Mouse (Mus musculus) spleen, postnatal 14 days (tissue): ENCODE results near the gene Tmigd3.

Experiments used
- DNase-seq, 2 experiments: peaks; one replicate each; pipeline ENCODE4 v3.0.0; 2021 to 2022; ENCODE audit warnings: low spot score in 2 of 2

Tmigd3 gene

DNA sequence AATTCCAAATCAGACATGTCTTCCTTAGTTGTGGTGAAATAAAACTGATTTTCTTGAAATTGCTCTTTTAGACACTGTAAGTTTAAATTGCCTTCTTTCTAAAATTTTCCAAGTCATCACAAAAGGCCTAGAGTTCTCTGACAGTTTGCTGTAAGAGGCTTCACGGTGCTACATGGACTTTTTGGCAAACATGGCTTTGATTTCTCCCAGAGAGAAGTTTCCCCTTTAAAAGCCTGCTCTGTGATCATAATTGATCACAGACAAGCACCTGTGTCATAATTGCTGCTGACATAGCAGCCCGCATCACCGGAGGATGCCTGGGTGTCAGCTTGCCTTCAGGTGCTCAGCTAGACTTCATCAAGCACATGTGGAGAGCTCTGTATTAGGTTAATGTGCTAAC, at the start of gene Tmigd3, which contains the start of gene Adora3:
Gene Tmigd3, plus strand, starts transcription at position 346 of the 400 bp plus-strand sequence.
Gene Adora3, plus strand, starts transcription at position 301 of the 400 bp plus-strand sequence.
- no peak for DNase-seq

GRCm38 (mm10) chr3:105821504-105821903, 49.2 kb upstream of the Tmigd3 start:
- DNase-seq, result no peak

- DNase-seq, result no peak
These were observed 47.1 kb upstream of the Tmigd3 start for GRCm38 (mm10) chr3:105823609-105824008.

DNA sequence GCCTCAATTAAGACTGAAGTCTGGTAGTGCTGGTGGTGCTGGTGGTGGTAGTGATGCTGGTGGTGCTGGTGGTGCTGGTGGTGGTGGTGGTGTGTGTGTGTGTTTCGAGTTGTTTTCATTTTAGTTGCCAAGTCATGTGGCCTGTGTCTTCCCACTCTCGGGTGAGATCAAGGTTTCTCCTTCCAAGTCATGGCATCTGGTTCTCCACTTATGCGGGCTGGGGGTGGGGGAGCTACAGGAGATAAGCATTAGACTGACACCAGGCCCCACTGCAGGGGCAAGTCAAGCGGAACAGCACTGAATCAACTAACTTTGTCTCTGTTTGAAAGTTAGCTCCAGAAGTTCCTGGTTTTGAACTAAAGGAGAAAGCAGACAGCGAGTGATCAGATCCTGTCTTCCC, 46.6 kb upstream of the Tmigd3 start:
- DNase-seq, result no peak

DNA sequence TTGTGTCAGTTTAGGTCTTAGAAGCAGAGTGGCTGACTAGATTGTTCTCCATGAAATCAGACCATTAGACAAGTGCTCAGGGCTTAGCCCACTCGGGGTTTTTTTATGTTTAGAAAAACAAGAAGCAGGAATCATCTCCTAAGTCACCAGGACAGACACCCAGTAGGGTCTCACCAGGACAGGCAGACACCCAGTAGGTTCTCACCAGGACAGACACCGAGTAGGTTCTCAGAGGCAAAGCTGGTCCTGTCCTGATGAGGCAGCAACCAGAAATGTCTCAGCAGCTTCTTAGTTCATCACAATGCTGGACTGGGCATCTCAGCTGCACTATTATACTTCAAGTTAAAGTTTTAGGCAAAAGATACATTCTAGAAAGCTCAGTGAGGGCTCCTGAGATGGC, 46.0 kb upstream of the Tmigd3 start:
- DNase-seq, result no peak

DNA sequence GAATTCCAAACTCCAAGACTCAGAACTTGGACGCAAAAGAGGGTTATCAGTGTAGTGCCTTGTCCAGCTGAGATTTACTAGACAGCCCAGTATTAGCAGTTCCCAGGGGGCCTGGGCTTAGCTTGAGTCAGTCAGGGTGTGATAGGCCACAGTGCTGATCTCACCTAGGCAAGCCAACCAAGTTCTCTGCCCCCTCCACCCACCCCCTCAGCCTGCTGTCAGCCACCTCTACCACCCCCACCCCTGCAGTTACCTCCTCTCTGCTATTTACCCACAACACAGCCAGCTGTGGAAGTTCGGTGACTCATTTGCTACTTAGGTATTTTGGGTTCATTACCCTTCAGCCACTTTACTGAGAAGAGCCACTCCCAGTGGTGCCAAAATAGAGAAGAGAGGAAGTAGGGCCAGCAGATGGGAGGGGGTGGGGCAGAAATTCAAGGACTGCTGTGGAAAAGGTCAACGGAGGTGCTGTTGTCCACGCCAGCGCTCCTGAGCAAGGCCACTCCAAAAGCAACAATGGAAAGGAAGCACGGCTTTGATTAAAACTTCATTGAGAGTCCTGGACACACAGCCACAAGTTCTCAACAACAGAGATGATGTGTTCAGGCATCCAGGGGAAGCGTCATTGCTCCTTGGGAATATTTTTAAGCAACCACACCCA, 45.1 kb upstream of the Tmigd3 start:
- no peak for DNase-seq

- no peak for DNase-seq
These were observed 39.1 kb upstream of the Tmigd3 start for GRCm38 (mm10) chr3:105831584-105831983.

GRCm38 (mm10) chr3:105835875-105836274, 34.8 kb upstream of the Tmigd3 start:
- DNase-seq, result no peak

DNA sequence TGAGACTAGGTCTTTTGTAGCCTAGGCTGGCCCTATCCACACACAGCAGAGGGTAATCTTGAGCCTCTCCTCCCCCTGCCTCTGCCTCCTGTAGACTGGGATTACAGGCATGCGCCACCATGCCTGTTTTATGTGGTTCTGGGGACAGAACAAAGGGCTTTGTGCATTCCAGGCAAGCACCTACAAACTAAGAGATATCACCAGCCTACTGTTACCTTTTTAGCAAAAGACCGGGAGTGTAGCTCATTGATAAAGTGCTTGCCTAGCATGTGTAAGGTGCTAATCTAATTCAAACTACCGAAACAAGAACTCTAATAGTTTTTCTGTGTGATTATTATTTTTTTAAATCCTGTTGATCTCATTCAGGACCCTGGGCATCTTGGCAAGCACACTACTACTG, 33.8 kb upstream of the Tmigd3 start:
- no peak for DNase-seq

GRCm38 (mm10) chr3:105838655-105839054, 32.0 kb upstream of the Tmigd3 start:
- no peak for DNase-seq

- DNase-seq, result no peak
These were observed 30.9 kb upstream of the Tmigd3 start for GRCm38 (mm10) chr3:105839836-105840235.

- no peak for DNase-seq
These were observed 24.2 kb upstream of the Tmigd3 start for GRCm38 (mm10) chr3:105846294-105847069.

DNA sequence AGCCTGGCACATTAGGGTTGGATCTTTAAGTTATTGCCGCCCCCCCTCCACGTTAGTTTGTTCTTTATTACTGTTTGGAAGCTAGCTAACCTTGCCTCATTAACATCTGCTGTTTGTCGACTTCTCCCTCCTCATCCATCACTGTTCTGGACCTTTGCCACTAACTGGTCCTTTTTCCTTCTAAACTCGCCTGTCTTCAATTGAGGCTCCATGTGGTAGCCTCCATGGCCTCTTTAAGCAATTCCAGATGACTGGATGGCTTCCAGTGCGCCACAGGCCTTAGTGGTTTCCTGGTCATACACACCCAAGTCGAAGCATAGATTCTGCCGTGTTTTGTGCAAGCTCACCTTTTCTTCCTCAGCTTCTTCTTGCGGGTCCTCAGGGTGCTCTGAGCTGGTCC, 16.9 kb upstream of the Tmigd3 start:
- no peak for DNase-seq

- no peak for DNase-seq
These were observed 15.9 kb upstream of the Tmigd3 start for GRCm38 (mm10) chr3:105854786-105855185.

GRCm38 (mm10) chr3:105857513-105857912, 13.2 kb upstream of the Tmigd3 start:
- no peak for DNase-seq

DNA sequence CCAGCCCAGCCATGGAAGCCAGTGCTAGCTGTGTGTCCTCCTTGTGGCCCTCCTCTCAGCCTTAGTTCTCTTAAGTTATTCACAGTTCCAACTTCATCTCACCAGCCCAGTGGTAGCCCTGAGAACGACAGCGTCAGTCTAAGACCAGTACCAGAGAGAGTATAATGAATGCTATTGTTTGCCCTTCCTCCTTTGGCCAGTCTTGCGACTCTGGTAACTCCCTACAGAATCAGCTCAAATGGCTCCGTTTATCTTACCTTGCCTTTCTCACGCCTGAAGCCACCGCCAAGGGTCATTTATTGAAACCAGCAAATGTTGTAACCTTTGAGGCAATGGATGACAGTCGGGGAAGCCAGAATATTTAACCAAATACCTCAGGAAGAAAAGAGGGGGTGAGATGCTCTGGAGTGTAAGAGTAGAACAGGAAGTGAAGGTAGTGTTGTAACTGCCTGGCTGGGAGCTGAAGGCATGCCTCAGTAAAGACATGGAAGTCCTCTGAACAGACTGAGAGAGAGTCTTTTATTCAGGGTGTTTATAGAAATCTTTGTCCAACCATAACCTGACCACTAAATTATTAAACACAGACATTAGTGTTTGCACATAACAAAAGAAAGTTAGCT, 8.8 kb upstream of the Tmigd3 start:
- DNase-seq, result no peak

- no peak for DNase-seq
These were observed 6.6 kb upstream of the Tmigd3 start for GRCm38 (mm10) chr3:105864123-105864522.

DNA sequence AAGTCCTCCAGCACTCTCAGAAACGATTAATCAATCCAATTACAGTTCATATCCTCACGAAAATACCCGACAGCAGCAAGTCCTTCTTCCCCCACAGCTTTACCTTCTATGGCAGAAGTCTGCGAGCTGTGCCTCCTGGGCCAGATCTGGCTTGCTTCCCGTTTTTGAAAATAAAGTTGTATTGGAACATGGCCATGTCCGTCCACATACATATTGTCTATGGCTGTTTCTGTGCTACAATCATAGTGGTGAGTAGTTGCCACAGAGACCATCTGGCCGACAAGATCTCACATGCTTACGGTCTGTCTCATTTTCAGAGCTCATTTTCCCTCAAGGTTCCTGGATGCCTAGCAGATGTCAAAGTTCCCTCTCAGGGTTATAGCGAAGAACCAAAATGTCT, 5.6 kb upstream of the Tmigd3 start:
- no peak for DNase-seq

DNA sequence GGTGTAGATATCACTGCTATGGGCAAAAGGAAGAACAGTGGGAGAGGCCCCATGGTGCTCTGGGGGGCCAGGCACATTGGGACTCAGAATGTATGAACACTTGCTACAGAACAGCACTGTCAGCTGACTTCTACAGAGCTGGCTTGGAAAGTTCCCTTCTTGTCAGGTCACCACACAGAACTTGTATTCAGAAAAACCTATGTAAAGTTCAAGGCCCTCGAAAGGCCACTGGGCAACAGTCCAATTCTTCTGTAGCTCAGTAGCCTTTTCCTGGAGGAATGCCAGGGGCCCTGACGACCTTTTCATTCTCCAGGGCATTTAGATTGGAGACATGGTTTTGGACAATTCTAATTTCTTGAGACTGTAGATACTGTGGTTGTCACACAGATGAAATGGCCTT, 2.6 kb upstream of the Tmigd3 start:
- no peak for DNase-seq

DNA sequence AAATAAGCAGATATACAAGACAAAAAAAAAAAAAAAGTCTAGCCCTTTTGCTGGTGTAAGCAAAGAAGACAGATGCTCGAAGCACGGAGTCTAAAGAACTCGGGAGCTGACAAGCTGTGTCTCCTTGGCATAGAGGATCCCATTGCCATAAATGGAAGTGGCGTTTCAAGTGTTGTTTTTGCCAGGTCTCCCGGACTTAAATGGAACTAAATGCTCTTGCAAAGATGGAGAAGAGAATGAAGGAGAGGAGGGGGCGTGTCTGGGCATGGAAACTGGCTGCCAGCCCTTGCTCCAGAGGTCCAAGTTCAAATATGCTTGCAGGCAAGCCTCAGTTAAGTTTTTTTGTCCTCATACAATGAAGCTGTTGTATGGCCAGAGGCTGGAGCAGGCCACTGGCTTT, 1.3 kb downstream of the Tmigd3 start:
- no peak for DNase-seq

DNA sequence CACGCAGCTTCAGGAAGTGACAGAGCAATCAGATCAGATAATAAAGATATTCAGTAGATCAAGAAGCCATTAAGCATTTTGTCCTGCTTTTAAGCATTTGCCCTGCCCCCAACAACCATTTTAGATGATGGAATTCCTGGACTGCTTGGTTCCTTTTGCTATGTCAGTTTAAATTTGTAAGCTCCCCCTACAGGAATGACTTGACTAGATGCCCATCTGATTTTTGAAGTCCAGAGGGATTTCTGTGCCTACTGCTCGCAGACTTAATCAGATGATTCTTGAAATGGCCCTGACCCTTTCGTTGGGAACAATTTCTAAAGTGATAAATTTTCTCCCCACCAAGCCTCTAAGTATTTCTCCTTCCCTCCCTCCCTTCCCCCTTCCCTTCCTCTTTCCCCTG, 1.9 kb downstream of the Tmigd3 start:
- no peak for DNase-seq

GRCm38 (mm10) chr3:105873451-105874445, 3.0 kb downstream of the Tmigd3 start:
- no peak for DNase-seq
